Mouse (Mus musculus): ENCODE measurements around the gene Olfr1000.
"Not testable (repeated sequence)": the region's sequence is repeated elsewhere in the genome, so short reads cannot be mapped to it uniquely, and the experiment has no call there.

GRCm38 (mm10) chr2:85588648-85589047 lies 23.1 kb downstream of the Olfr1000 start, which contains the start of gene Olfr998:
- TF ChIP-seq CTCF, EP300 (IDR thresholded peaks at IDR 0.05; ENCODE audit: low read depth): not testable (repeated sequence)
